Mouse (Mus musculus) layer of hippocampus, adult 2 months (tissue): ENCODE results near the gene Slc7a1. TPM values are rescaled to one million over a fixed set of nuclear protein-coding genes. Genes with fewer than 3 reads are reported as not detected.

ENCODE experiments used
- DNase-seq, 2 experiments: peaks; one replicate each; pipeline ENCODE4 v3.0.0; 2022; ENCODE audit warnings: low spot score in 2 of 2
- H3K27ac ChIP-seq: fragments of 200-600 bp; 2 replicates; pipeline ENCODE4 v1.8.1; 2022
- H3K4me3 ChIP-seq: fragments of 200-600 bp; 2 replicates; pipeline ENCODE4 v1.8.1; 2022; ENCODE audit warnings: mild to moderate bottlenecking
- CTCF ChIP-seq: fragments of 200-600 bp; conservative IDR thresholded peaks from 2 replicates; pipeline ENCODE4 v1.8.1; 2022; ENCODE audit warnings: antibody characterized with exemption, mild to moderate bottlenecking, moderate library complexity
- total RNA-seq, 2 experiments: library from RNA; stranded (reverse); gene quantifications; 2 replicates each; pipeline ENCODE4 v1.2.3; 2021

The Slc7a1 gene
- total RNA-seq, 2 experiments from 2014 or later, result 24.4 to 25.9 TPM

DNA sequence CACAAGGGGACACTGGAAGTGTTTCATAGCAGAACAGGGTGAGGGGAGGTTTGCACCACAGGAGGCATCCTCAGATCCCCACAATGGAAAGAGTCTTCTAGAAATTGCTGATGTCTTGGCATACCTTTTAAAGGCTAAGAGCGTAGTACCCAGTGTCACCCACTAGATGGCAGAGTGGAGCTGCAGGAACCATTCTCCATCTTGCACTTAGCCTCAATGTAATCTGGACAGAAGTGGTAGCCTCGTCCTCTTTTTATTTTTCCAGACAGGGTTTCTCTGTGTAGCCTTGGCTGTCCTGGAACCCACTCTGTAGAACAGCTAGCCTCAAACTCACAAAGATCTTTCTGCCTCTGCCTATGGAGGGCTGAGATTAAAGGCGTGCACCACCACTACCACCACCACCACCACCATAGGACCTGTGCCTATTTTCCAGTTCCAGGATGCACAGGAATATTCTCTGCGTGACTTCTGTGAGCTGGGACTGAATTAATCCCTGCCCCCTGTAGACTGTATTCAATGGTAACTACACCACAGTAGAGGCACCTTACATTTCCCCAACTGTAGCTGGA lies 74.3 kb downstream of the Slc7a1 start:
- DNase-seq, result peak; percentile 13 to 60
- Histone ChIP-seq H3K27ac (no peak overlapping the region), H3K4me3 (no peak overlapping the region)
- peak; percentile 95 for TF ChIP-seq CTCF

GRCm38 (mm10) chr5:148314931-148315330 lies 84.8 kb downstream of the Slc7a1 start:
- no peak for TF ChIP-seq CTCF

GRCm38 (mm10) chr5:148312443-148312842 lies 87.3 kb downstream of the Slc7a1 start:
- TF ChIP-seq CTCF, result peak; percentile 53
- Histone ChIP-seq H3K27ac (no peak overlapping the region), H3K4me3 (no peak overlapping the region)
- DNase-seq, result peak in 1 of 2 experiments; percentile 9

More at GRCm38 (mm10) chr5:148314931-148315330, 84.8 kb downstream of the Slc7a1 start:
- H3K27ac ChIP-seq, result no peak overlapping the region
- no peak overlapping the region for H3K4me3 ChIP-seq
- peak in 1 of 2 experiments; percentile 2 for DNase-seq

GRCm38 (mm10) chr5:148310790-148311189 lies 88.9 kb downstream of the Slc7a1 start:
- peak in 1 of 2 experiments; percentile 7 for DNase-seq

DNA sequence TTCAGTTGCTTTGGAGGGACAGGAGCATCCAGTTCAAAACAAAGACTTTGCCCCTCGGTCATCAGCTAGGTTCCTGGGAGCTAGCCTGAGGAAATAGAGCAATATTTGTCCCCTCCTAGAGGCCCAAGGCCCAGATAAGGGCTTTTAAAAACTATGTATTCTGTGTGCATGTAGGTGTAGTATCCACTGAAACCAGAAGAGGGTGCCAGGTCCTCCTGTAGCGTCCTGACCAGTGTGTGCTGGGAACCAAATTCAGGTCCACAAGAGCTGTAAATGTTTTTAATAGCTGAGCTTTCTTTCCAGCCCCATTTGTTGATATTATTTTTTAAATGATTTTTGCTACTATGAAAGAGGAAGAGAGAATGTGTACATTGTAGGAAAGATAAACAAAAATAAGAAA lies 95.6 kb downstream of the Slc7a1 start:
- peak; percentile 19; the same call in 1 of the 2 replicates for TF ChIP-seq CTCF
- DNase-seq, result no peak
- H3K27ac ChIP-seq, result no peak overlapping the region
- H3K4me3 ChIP-seq, result no peak overlapping the region

More at GRCm38 (mm10) chr5:148310790-148311189, 88.9 kb downstream of the Slc7a1 start:
- no peak overlapping the region for H3K27ac ChIP-seq
- TF ChIP-seq CTCF, result peak; percentile 16; the same call in 1 of the 2 replicates
- H3K4me3 ChIP-seq, result no peak overlapping the region

DNA sequence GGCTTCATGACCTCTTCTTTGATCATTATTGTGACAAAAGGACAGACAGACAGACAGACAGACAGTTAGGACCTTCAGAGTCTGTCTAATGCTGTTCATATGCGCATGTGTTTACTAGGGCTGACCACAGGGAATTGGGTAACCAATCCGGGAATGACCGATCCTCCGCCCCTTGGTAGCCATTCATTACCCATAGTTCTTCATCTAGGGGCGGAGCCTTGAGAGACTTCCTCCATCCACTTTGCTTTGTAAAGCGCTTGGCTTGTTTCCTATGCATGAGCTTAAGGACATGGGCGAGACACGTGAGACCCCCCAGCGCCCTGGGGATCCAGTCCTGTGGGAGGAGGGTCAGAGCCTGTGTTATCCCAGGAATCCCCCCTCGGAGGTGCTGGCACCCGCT lies 96.7 kb downstream of the Slc7a1 start:
- TF ChIP-seq CTCF, result no peak
- DNase-seq, result no peak
- Histone ChIP-seq H3K4me3 (no peak overlapping the region), H3K27ac (no peak overlapping the region)

GRCm38 (mm10) chr5:148293346-148293745 lies 106.4 kb downstream of the Slc7a1 start:
- Histone ChIP-seq H3K27ac (no peak overlapping the region), H3K4me3 (no peak overlapping the region)
- TF ChIP-seq CTCF, result peak; percentile 74
- peak in 1 of 2 experiments; percentile 31 for DNase-seq

- no peak for TF ChIP-seq CTCF
- no peak for DNase-seq
- Histone ChIP-seq H3K4me3 (no peak overlapping the region), H3K27ac (no peak overlapping the region)
Observed at GRCm38 (mm10) chr5:148292862-148293261, 106.8 kb downstream of the Slc7a1 start.

DNA sequence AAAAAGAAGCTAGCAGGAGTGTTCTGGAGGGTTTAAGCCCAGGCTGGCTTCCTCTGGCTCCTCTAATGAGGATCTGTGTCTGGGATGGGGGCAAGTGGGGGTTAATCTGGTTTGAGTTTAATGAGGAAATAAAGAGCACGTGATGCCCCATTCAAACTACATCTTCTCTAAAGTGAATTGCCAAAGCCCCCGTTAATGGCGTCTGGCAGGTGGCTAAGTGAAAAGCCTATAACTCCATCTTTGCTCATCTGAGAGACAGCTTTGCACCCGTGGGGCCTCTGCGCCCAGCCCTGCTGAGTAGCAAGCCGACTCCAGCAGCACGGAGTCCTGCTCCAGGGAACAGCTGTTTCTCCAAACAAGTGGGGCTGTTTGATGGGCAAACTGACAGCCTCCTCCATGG lies 109.8 kb downstream of the Slc7a1 start:
- DNase-seq, result no peak
- Histone ChIP-seq H3K4me3 (no peak overlapping the region), H3K27ac (no peak overlapping the region)
- TF ChIP-seq CTCF, result no peak

GRCm38 (mm10) chr5:148288804-148289203 lies 110.9 kb downstream of the Slc7a1 start:
- DNase-seq, result no peak
- no peak overlapping the region for H3K27ac ChIP-seq
- TF ChIP-seq CTCF, result no peak
- no peak overlapping the region for H3K4me3 ChIP-seq

DNA sequence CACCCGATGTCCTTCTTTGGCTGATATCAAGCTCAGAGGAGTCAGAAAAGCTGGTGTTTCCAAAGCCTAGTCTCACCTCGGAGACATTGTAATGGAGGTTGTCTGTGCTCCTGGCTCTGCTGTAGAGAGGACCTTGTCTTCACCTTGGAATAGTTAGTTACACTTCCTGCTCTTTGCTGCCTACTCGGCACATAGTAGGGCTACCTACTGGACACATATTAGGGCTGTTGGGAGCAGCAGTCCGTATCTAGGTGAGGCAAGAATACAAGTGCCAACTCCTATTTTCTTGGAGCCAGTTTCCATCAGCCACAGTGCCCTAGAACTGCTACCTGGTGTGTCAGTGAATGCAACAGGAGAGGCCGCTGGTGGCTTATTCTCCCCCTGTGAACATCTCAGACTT lies 112.2 kb downstream of the Slc7a1 start:
- DNase-seq, result no peak
- no peak for TF ChIP-seq CTCF
- H3K27ac ChIP-seq, result no peak overlapping the region
- no peak overlapping the region for H3K4me3 ChIP-seq

DNA sequence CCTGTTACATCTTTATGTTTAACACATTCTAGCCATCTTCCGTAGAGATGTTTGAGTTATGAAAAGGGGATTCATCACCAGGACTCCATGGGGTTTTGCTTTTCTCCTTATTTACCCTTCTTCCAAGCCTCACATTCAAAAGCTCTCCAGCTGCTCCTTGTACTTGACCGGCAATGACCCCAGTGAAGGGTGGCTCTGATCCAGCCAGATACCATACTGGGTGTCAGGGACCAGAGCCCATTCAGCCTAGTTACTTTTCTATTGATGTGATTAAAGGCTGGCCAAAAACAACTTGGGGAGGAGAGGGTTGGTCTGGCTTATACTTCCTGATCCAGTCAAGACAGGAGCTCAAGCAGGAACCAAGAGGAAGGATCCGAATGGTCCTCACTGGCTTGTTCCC lies 116.1 kb downstream of the Slc7a1 start:
- Histone ChIP-seq H3K4me3 (no peak overlapping the region), H3K27ac (no peak overlapping the region)
- no peak for TF ChIP-seq CTCF
- no peak for DNase-seq

- Histone ChIP-seq H3K4me3 (no peak overlapping the region), H3K27ac (no peak overlapping the region)
- no peak for DNase-seq
- TF ChIP-seq CTCF, result no peak
Observed at GRCm38 (mm10) chr5:148283177-148283576, 116.5 kb downstream of the Slc7a1 start.

DNA sequence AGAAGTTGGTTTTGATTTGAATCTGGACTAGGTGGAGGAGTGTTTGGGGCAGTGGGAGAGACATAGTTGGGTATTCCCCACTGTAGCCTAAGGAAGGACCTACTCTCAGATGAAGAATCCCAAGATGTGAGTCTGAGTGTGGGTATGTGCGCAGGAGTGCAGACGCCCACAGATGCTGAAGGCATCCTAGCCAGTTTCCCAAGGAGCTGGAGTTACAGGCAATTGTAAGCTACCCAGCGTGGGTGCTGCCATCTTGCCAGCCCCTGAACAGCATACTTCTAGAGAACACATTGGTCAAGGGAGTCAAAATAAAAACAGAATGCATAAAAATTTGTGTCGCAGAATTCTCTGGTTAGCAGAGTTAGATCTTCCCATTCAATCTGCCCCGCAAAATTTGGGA lies 117.1 kb downstream of the Slc7a1 start:
- TF ChIP-seq CTCF, result no peak
- DNase-seq, result peak in 1 of 2 experiments; percentile 22
- H3K27ac ChIP-seq, result no peak overlapping the region

DNA sequence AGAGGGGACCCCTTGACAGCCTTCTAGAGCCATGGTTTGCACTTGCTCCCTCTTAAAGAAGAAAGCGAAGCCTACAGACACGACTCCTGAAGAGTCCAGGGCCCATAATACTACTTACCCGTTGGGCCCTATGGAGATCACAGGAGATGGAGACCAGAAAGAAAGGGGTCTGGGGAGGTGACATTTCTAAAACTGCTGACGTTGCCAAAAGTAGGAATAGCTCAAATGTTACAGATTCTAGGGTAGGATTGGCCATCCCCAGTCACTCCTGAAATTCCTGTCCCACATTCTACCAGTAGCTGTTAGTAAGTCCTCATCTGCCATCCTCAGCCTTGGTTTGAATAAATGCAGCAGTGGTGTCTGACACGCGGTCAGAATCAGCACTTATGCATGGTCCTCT lies 117.6 kb downstream of the Slc7a1 start:
- no peak for DNase-seq
- no peak overlapping the region for H3K27ac ChIP-seq
- H3K4me3 ChIP-seq, result no peak overlapping the region
- no peak for TF ChIP-seq CTCF

More for the DNA sequence above, 117.1 kb downstream of the Slc7a1 start:
- no peak overlapping the region for H3K4me3 ChIP-seq
